Mouse (Mus musculus) CD4-positive helper T cell, adult 2 months (primary cell): ENCODE data around the gene Gkn3.

ENCODE experiments used
- DNase-seq: peaks from one replicate; pipeline ENCODE4 v3.0.0-alpha.2; 2012; ENCODE audit warnings: low read depth, missing footprints, low spot score

Gkn3 gene

DNA sequence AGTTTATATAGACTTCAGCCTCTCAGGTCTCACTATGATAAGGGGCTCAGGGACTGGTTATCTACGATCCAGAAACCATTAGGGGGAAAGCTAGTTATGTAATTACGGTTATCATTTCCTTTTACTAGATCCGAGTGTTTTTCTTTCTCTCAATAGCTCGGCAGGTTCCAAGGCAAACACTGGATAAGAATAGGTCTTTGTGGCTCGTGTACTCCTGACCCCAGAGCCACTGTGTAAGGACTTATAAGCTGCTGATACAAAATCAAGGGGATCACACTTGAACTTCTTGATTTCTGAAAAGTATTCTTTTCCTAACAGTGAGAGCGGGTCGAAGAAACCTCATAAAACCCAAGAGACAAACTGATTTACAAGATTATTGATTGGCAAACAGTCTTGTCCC lies at the start of gene Gkn3:
Gene Gkn3 (minus strand): TSS at position 59 of the 400 bp plus-strand sequence.
- no peak for DNase-seq

- peak; percentile 26 for DNase-seq
Measured at GRCm38 (mm10) chr6:87436745-87437144, 48.0 kb upstream of the Gkn3 start.

DNA sequence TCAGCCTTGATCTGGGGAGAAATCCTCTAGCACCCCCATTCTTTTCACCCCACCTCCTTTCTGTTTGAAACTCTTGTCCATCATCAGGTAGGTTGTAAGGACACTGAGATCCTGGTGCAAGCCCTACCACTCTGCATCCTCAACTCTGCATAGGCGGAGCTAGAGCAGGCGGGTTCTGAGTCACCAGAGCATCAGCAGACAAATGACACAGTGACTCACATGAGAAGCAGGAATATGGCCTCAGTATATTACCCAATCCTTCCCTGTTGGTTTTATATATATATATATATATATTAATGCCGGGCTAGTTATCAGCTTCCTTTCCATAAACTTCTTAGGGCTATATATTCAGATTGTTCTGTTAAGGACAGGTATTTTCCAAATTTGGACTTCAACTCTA lies 47.1 kb upstream of the Gkn3 start:
- no peak for DNase-seq

DNA sequence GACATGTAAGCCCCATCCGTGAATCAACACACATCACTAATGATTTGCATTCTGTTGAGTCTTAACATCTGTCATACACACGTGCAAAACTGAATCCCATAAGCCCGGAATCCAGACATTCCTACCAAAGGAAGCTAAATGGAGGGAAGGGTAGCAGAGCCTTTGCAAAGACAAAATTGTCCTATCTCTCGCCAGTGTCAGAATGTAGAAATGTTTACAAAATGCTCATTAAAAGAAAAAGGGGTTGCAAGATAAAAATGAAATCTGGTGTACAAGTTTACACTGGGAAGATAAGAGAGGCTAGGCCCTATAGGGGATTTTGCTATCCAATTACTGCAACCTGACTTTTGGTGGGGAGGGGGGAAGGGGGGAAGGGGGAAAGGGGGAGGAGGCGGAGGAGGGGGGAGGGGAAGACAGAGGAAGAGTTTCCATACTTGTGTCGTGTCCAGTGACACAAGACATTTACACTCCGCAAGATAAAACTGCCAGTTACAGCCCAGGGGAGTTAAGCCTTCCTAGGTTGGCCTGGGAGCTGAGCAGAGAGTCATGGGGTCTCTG lies 39.8 kb upstream of the Gkn3 start, which contains the start of gene Bmp10:
Gene Bmp10 (plus strand): TSS at position 508 of the 558 bp plus-strand sequence.
- DNase-seq: no peak

GRCm38 (mm10) chr6:87427616-87428015 lies 38.9 kb upstream of the Gkn3 start:
- no peak for DNase-seq

- no peak for DNase-seq
Measured at GRCm38 (mm10) chr6:87426954-87427353, 38.2 kb upstream of the Gkn3 start.

GRCm38 (mm10) chr6:87424037-87424816 lies 35.5 kb upstream of the Gkn3 start:
- DNase-seq: no peak

- no peak for DNase-seq
Measured at GRCm38 (mm10) chr6:87422304-87422703, 33.6 kb upstream of the Gkn3 start.

DNA sequence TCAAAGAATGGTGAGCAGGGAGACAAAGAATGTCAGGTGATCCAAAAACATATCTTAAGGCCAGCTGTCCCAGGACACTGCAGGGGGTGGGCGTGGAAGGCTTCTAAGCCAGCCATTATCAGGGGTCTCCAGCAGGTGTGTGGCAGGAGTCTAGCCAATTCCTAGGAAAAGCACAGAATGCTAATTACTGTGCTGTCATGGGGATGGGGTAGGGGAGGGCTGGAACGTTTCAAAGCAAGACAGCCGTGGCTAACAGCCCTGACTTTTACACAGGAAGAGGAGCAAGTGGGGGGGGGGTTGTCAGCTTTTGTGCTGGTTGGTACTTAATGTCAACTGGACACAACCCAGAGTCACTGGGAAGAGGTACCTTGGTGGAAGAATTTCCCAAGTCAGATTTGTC lies 23.3 kb upstream of the Gkn3 start:
- DNase-seq: no peak

GRCm38 (mm10) chr6:87401456-87401855 lies 12.7 kb upstream of the Gkn3 start:
- no peak for DNase-seq

DNA sequence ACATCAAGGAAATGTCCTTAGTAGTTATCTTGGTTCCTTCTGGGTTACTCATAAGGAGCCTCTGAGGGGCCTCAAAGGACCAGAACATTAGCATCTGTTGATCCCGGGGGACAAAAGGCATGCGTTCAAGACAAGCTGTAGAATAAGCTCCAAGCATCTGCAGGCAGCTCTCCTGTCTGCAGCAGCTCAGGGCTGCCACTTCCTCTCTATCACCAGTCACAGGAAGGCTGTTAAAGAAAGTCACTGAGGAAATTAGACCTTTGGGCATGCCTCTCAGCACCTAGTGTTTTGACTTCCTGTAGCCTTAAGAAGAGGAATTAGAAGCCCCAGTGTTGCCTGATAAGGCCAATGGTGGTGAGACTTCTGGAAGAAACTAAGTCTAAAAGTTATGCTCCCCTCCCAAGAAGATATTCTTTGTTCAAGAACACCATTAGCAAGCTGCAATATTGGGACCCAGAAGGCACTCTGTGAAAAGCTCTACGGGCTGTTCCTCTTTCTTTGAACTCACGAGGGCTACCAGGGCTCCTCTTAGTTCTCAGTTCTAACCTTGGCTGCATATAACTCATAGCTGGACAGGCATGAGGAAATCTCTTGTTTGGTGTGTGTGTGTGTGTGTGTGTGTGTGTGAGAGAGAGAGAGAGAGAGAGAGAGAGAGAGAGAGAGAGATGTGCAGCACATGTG lies 11.3 kb upstream of the Gkn3 start:
- peak; percentile 49 for DNase-seq

DNA sequence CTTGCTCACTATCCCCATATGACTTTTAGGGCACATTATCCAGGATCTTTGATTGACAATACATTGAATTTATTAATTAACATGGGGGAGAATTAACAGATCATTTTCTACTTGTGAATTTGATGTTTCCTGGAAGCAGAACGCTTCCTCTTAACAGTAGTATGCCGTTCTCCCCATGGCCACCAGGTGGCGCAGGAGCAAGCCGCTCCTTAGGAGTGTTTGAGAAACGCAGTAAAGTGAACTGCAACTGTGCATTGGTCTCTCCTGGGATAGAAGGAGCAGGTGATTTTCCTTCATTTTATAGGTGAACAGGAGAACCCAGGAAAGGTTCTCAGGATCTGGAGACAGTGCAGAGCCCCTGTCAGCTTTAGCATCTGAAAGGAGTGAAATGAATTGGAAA lies 10.4 kb upstream of the Gkn3 start:
- peak; percentile 80 for DNase-seq

GRCm38 (mm10) chr6:87394783-87395182 lies 6.0 kb upstream of the Gkn3 start:
- DNase-seq: no peak

- no peak for DNase-seq
Measured at GRCm38 (mm10) chr6:87393466-87394205, 4.9 kb upstream of the Gkn3 start.

GRCm38 (mm10) chr6:87389455-87389989 lies 787 bp upstream of the Gkn3 start:
- DNase-seq: no peak

DNA sequence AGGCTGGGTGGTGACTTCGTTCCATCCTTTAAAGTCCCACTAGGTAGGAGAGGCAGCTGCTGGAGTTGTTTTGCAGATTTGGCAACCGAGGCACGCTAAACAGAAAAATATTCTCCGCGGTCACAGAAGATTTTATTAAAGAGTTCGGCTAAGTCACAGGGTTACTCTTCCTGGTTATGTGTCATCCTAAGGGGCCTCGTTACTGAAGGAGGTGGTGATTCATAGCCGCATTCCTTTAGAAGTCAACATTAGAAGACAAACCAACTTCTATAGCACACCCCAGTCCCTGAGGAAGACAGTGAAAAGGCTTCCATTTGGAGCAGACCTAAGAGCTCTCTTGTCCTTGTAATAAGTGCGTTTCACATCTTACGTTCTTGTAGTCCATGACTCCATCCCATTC lies 2.1 kb downstream of the Gkn3 start:
- no peak for DNase-seq

DNA sequence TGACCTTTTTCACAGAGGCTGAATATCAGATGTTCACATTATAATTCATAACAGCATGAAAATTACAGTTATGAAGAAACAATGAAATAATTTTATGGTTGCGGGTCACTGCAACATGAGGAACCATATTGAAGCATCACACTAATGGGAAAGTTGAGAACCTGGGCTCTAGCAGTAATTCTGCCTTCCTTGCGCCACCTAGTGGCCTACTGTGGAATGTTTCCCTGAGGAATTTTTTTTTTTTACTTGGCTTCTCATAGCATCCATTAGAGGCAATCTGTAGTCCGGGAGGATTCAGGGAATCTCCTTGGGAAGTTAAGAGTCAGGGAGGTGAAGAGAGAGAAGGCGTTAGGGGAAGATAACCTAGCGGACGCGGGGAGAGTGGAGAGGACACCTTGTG lies 2.5 kb downstream of the Gkn3 start:
- peak; percentile 53 for DNase-seq

DNA sequence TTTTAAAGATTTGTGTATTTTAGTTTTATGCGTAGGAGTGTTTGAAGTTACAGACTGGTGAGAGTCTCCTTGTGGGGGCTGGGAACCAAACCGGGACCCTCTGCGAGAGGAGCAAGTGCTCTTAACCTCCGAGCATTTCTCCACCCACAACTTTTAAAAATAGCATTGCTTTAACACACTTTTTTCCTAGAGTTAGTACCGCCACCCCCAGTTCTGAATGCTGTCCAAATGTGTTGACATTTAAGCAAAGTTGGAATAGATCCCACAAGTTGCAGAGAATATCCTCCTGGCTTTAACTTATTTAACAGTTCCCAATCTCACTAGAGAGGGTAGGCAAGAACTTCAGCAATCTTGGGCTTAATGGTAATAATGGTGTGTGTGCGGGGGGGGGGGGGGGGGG lies 4.0 kb downstream of the Gkn3 start:
- DNase-seq: no peak

GRCm38 (mm10) chr6:87383926-87384691 lies 4.6 kb downstream of the Gkn3 start:
- DNase-seq: no peak

- DNase-seq: no peak
Measured at GRCm38 (mm10) chr6:87373057-87373456, 15.7 kb downstream of the Gkn3 start, which contains the start of gene Gkn2. TSS of gene Gkn2 (plus strand) at chr6:87373357.

DNA sequence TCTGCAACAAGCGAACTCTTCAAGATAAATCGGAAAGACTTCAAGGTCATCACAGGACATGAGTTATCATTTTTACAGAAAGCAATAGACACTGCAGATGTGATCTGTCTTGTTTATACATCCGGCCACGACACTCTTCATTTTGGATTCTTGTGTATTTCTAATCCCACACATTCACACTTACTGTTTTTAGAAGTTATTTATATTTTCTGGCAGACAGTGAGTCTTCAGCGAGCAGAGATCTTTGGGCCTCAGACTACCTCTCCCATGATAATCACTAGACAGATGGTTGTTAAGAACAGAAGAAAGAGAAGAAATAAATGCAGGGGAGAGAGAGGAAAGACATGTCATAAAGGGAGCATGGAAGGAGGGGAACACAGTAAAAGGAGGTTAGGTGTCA lies 19.5 kb downstream of the Gkn3 start:
- no peak for DNase-seq
